Mouse (Mus musculus): ENCODE data around the gene Smim26.

- TF ChIP-seq EP300 (optimal IDR thresholded peaks at IDR 0.05) (no peak), CTCF (IDR thresholded peaks at IDR 0.05; ENCODE audit: low read depth) (0 out of 2 replicates have a peak, but pooled peaks have one; percentile 10)
Measured at GRCm38 (mm10) chr2:144555820-144556552, 37.9 kb upstream of the Smim26 start, which contains the start of gene Sec23b.

Data from stomach, postnatal 0 days (tissue).